Mouse (Mus musculus) thymus, adult 2 months (tissue): Measurements from ENCODE around the gene Fars2. TPM values are rescaled to one million over a fixed set of nuclear protein-coding genes. Genes with fewer than 3 reads are reported as not detected.

Experiments
- DNase-seq: peaks from one replicate; pipeline ENCODE4 v3.0.0; 2021
- H3K27ac ChIP-seq: fragments of 200-500 bp; 2 replicates; pipeline ENCODE4 v1.5.1; 2012; ENCODE audit warnings: low read length, control low read depth; ENCODE audit not compliant: control insufficient read depth, insufficient read depth
- H3K27me3 ChIP-seq: fragments of 200-500 bp; 2 replicates; pipeline ENCODE4 v1.6.1; 2012; ENCODE audit warnings: mild to moderate bottlenecking, low read length, moderate library complexity, mixed read lengths; ENCODE audit not compliant: control insufficient read depth, insufficient read depth
- H3K36me3 ChIP-seq: fragments of 200-500 bp; 2 replicates; pipeline ENCODE4 v1.6.1; 2012; ENCODE audit warnings: mild to moderate bottlenecking, low read length, moderate library complexity; ENCODE audit not compliant: control insufficient read depth, insufficient read depth
- H3K4me1 ChIP-seq: fragments of 200-500 bp; replicated peaks from 2 replicates; pipeline ENCODE4 v1.6.1; 2012; ENCODE audit warnings: low read length; ENCODE audit not compliant: control insufficient read depth, insufficient read depth
- H3K4me3 ChIP-seq: fragments of 200-500 bp; 2 replicates; pipeline ENCODE4 v1.5.1; 2012; ENCODE audit warnings: mild to moderate bottlenecking, low read length, control low read depth, moderate library complexity; ENCODE audit not compliant: control insufficient read depth, insufficient read depth
- CTCF ChIP-seq: fragments of 200-500 bp; IDR thresholded peaks from 2 replicates; pipeline ENCODE4 v1.5.1; 2012; ENCODE audit warnings: mild to moderate bottlenecking, control low read depth, low read length, moderate library complexity, borderline replicate concordance; ENCODE audit not compliant: control insufficient read depth, poor library complexity, insufficient read depth; ENCODE audit errors: extremely low read depth
- POLR2A ChIP-seq: fragments of 200-500 bp; IDR thresholded peaks from 2 replicates; pipeline ENCODE4 v1.6.1; 2012; ENCODE audit warnings: mild to moderate bottlenecking, low read length, control low read depth, moderate library complexity; ENCODE audit not compliant: control insufficient read depth, poor library complexity, insufficient read depth; ENCODE audit errors: extremely low read depth
- WGBS: fragments of 180-500 bp; shearing (Covaris S2); methylation state at CpG from one replicate; pipeline ENCODE4 v1.1.7; 2018; 5-methylcytosine and 5-hydroxymethylcytosine counted together
- polyA plus RNA-seq: library from polyadenylated mRNA; depleted of rRNA; stranded (reverse); fragments of >200 nt; gene quantifications from 2 replicates; pipeline ENCODE4 v1.2.3, GENCODE M21; 2012

Fars2 gene
- polyA plus RNA-seq, 1 experiment, result 47.6 TPM

GRCm38 (mm10) chr13:36116520-36117142, 581 bp upstream of the Fars2 start:
- H3K4me1 ChIP-seq, result peaks cover 3% of the 10 kb centered on the region
- H3K36me3 ChIP-seq, result no peaks in the 10 kb centered on the region
- WGBS, result 9% methylated on average over 21 of the region's 21 CpGs
- TF ChIP-seq CTCF, result no peak
- no peak for TF ChIP-seq POLR2A
- peak overlapping the region; percentile 66 for H3K4me3 ChIP-seq
- no peak overlapping the region for H3K27ac ChIP-seq
- H3K27me3 ChIP-seq, result no peaks in the 10 kb centered on the region
- peak; percentile 42 for DNase-seq

- no peak for DNase-seq
- H3K4me1 ChIP-seq, result peaks cover 3% of the 10 kb centered on the region
- H3K4me3 ChIP-seq, result no peak overlapping the region
- no peak overlapping the region for H3K27ac ChIP-seq
- TF ChIP-seq CTCF (no peak), POLR2A (no peak)
- no peaks in the 10 kb centered on the region for H3K36me3 ChIP-seq
- no peaks in the 10 kb centered on the region for H3K27me3 ChIP-seq
- WGBS, result 89% methylated on average over 4 of the region's 4 CpGs
Measured at GRCm38 (mm10) chr13:36119684-36120083, 2.5 kb downstream of the Fars2 start.

GRCm38 (mm10) chr13:36120606-36121005, 3.4 kb downstream of the Fars2 start:
- Histone ChIP-seq H3K27me3 (no peaks in the 10 kb centered on the region), H3K36me3 (no peaks in the 10 kb centered on the region), H3K4me1 (peaks cover 3% of the 10 kb centered on the region), H3K4me3 (no peak overlapping the region), H3K27ac (no peak overlapping the region)
- DNase-seq, result no peak
- TF ChIP-seq POLR2A (no peak), CTCF (no peak)

- Histone ChIP-seq H3K27me3 (no peaks in the 10 kb centered on the region), H3K4me1 (no peaks in the 10 kb centered on the region), H3K36me3 (no peaks in the 10 kb centered on the region), H3K27ac (no peak overlapping the region), H3K4me3 (no peak overlapping the region)
- no peak for TF ChIP-seq CTCF
- TF ChIP-seq POLR2A, result no peak
- no peak for DNase-seq
- 96% methylated on average over 2 of the region's 2 CpGs for WGBS
Measured at GRCm38 (mm10) chr13:36129360-36130054, 12.3 kb downstream of the Fars2 start.

- no peak for DNase-seq
- 95% methylated on average over 5 of the region's 5 CpGs for WGBS
- Histone ChIP-seq H3K27ac (no peak overlapping the region), H3K27me3 (no peaks in the 10 kb centered on the region), H3K4me1 (no peaks in the 10 kb centered on the region), H3K36me3 (no peaks in the 10 kb centered on the region), H3K4me3 (no peak overlapping the region)
- TF ChIP-seq POLR2A (no peak), CTCF (no peak)
Measured at GRCm38 (mm10) chr13:36131401-36131800, 14.2 kb downstream of the Fars2 start.

- 70% methylated on average over 5 of the region's 5 CpGs for WGBS
- Histone ChIP-seq H3K4me3 (no peak overlapping the region), H3K36me3 (no peaks in the 10 kb centered on the region), H3K27me3 (no peaks in the 10 kb centered on the region), H3K4me1 (no peaks in the 10 kb centered on the region), H3K27ac (no peak overlapping the region)
- no peak for TF ChIP-seq POLR2A
- no peak for TF ChIP-seq CTCF
- DNase-seq, result no peak
Measured at GRCm38 (mm10) chr13:36131992-36132649, 14.9 kb downstream of the Fars2 start.

GRCm38 (mm10) chr13:36139703-36140102, 22.5 kb downstream of the Fars2 start:
- no peak overlapping the region for H3K27ac ChIP-seq
- WGBS, result 96% methylated on average over 5 of the region's 5 CpGs

More at GRCm38 (mm10) chr13:36139703-36140102, 22.5 kb downstream of the Fars2 start:
- TF ChIP-seq POLR2A (no peak), CTCF (no peak)
- Histone ChIP-seq H3K36me3 (no peaks in the 10 kb centered on the region), H3K4me3 (no peak overlapping the region), H3K27me3 (no peaks in the 10 kb centered on the region), H3K4me1 (no peaks in the 10 kb centered on the region)
- no peak for DNase-seq
